Mouse (Mus musculus) naive thymus-derived CD4-positive, alpha-beta T cell, adult 2 months (primary cell): ENCODE data around the gene Atp8a1.
"Not testable (repeated sequence)": the region's sequence is repeated elsewhere in the genome, so short reads cannot be mapped to it uniquely, and the experiment has no call there.

Experiments used
- DNase-seq: peaks from one replicate; pipeline ENCODE4 v3.0.0-alpha.2; 2011; ENCODE audit warnings: low read depth

The Atp8a1 gene

GRCm38 (mm10) chr5:67826935-67827334 is 20.3 kb downstream of the Atp8a1 start:
- no peak for DNase-seq

GRCm38 (mm10) chr5:67826278-67826677 is 21.0 kb downstream of the Atp8a1 start:
- DNase-seq: no peak

DNA sequence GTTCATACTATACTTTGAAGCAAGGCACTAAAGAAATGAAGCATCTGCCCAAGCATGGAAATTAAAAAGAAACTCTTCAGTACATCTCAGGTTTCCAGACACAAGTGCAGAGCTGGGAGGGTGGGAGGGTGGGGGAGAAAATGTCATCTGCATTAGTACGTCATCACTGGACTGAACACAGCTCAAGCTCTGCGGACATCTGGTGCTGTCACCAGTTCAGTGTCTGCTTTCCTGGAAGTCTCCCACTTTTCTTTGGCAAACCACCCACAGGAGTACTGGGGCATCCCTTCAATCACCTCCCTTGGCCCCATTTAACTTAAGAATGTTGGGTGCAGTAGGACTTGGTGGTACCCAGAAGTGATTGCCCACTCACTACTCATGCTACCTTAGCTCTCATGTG is 22.6 kb downstream of the Atp8a1 start:
- DNase-seq: no peak

DNA sequence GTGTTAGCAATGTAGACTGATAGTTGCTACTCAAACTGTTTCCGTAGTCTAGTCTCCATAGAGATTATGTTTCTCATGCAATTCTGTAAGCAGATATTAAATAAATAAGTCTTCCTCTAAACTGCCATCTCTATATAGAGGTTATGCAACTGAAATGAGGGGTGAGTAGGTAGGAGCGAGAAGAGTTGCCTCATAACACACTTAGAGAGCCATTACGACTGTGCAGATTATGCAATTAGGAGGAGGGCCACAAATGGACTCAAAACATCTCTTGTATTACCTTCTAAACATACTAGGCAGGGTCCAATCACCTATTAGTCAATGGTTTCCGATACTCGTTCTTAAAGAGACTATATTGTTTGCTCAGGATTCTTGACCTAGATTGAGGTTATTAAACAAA is 23.5 kb downstream of the Atp8a1 start:
- no peak for DNase-seq

DNA sequence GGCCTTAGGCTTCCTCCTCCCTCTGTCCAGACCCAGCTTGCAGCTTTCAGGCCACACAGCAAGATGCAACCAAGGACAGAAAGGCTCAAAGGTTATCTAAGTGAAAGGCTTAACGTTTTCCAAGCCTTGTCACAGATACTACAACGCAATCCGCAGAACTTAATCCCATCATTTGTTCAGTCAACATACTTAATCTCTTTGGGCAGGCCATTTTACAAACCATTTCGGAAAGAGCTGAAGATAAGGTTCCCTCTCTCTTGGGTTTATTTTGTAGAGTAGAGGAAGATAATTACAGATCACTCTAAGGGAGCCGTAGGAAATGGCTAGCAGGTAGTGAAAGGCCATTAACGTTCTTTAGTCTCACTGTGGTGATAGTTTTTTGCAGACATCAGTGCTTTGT is 24.6 kb downstream of the Atp8a1 start:
- no peak for DNase-seq

- DNase-seq: peak; percentile 31
These were observed 25.2 kb downstream of the Atp8a1 start for GRCm38 (mm10) chr5:67821987-67822401.

GRCm38 (mm10) chr5:67821185-67821584 is 26.0 kb downstream of the Atp8a1 start:
- DNase-seq: peak; percentile 25

DNA sequence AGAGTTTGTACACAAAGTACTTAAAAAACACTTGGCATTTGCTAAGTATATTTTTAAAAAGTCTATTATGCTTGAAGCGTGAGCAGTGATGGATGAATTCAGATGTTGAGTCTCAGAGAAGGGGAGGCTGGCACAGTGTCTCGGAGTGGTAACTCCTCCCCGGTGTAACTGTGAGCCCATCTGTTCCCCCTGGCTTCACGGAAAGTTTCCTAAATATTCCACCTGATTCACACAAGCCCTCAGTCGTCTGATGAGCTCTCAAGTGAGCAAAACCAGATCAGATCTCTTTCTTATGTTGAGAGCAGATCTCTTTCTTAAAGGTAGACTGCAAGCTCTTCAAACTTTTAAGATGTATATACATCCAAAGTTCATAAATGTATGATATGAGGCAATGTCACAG is 27.8 kb downstream of the Atp8a1 start:
- DNase-seq: no peak

DNA sequence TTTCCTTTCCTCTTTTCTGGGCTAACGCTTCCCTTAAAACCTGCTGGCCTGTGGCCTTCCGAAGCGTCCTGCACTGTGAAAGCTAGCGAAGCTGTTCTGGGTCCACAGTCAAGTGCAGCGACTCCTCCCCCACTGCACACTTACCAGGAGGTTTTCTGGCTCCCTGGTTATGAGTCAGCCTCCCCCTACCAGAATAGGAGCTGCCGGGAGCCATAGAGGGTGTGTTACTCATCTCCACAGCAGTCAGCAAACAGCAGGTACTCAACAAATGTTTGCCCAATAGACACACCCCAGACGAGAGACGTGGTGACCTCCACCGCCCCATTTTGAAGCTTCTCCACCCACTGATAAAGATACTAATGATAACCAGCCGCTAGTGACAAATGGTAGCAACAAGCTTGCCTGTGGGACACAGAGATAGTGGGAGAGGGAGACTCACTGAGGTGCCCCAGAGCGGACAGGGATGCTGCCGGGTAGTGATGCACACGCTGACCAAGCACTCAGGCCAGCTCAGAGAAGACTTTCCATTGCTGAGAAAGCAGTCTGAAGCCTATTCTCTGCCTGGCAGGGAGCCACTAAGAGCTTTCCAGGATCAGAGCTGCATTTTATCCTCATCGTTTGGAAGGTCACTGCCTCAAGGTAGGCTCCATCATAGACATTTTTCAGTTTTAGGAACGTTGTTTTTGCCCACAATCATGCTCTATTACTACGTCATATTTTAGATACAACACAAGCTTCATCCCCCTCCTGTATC is 31.5 kb downstream of the Atp8a1 start:
- DNase-seq: no peak

DNA sequence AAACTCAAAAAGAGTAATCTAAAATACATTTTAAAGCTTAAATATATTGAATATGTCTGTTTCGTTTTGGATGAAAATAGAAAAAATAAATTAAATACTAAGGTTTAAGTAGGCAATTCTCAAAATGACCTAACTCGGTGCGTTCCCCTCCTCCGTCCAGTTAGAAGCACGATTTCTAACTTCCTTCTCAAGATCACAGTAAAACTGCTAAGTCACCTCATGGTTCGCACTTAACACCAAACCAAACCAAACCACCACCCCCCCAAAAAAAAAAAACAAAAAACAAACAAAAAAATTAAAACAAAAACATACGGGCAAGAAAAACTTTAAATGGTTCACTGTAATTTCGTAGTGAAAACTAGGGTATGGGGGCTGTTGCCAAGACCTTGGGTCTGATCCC is 32.2 kb downstream of the Atp8a1 start:
- DNase-seq: not testable (repeated sequence)

GRCm38 (mm10) chr5:67814437-67814965 is 32.7 kb downstream of the Atp8a1 start:
- DNase-seq: no peak

DNA sequence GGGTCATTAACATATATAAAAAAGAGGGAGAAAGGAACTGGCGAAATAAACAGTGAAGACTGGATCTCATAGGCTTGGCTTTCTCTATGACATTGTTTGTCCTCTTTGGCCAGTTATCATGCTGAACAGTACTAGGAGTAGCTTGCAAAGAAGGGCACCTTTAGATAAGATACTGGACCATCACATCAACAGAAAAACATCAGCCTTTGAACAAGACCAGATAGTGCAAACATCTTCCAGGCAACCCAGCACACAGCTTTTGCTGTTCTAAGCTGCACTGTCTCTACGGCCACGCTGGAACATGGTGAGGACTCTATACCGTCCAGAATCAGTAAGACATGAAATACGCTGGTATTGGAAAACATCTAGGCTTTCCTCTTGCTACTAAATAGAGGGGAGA is 33.9 kb downstream of the Atp8a1 start:
- DNase-seq: no peak

DNA sequence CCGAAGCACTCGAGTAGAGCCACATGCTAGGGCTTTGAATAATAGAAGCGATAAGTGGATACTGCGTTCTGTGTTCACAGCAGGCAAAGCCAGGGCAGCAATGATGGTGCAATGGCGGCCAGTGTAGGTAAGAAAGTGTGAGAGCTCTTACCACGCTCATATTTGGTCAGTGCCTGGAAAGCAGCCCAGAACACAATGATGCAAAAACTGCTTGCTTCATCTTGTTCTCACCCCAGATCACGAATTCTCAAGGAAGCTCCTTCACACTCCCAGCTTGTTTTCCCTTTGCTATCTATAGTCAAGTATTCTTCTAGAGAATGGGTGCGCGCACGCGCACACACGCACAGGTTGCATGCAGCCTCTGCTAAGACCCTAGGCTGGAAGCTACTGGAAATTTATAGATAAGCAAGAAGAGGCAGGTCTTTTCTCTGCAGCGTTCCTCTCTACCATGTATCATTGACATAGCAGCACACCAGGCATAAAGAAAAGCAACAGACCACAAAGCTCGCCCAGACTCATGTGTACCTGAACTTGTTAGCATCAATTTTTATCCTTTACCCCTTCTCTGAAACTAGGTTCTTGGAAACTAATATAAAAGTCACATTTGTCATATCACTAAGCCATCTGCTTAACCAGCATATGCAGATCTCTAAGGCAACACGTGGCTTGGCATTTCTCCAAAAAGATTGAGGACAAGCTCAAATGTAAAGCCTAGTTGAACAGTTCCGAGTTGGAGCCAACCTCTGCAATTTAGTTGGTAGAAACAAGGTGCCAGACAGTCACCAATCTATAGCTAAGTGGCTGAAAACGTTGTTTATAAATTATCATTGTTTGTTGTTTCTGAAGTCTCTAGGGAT is 44.8 kb downstream of the Atp8a1 start:
- no peak for DNase-seq

- no peak for DNase-seq
These were observed 46.4 kb downstream of the Atp8a1 start for GRCm38 (mm10) chr5:67800801-67801200.

GRCm38 (mm10) chr5:67799785-67800184 is 47.4 kb downstream of the Atp8a1 start:
- no peak for DNase-seq

- DNase-seq: no peak
These were observed 48.9 kb downstream of the Atp8a1 start for GRCm38 (mm10) chr5:67798348-67798747.

GRCm38 (mm10) chr5:67797006-67797958 is 50.0 kb downstream of the Atp8a1 start:
- no peak for DNase-seq

DNA sequence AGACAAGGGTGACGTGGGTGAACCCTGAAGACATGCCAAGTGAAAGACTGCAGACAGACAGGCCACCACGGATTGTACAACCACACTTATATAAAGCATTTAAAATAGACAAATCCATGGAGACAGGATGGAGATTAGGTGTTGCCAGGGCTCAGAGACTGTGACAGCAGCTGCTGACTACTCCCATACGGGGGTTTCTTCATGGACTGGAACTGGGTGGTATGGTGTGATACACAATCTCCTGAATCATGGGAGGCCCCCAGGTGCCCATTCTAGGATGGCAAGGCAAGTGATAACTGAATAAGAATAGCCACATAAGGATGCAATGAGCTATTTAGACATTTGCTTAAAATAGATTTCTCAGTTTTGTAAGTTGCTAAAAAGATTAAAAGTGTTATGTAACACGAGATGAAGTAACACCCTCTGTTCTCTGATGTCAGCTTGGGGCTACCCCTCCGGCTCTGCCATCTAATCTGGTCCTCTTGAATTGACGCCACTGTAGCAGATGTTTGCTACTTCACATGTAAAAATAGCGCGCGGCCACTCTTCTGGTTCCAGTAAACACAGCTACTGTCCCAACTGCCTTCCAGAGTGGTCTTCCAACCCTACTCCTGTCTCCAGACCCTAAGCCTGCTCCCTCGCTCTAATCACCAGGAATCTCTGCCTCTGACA is 53.0 kb downstream of the Atp8a1 start:
- no peak for DNase-seq

DNA sequence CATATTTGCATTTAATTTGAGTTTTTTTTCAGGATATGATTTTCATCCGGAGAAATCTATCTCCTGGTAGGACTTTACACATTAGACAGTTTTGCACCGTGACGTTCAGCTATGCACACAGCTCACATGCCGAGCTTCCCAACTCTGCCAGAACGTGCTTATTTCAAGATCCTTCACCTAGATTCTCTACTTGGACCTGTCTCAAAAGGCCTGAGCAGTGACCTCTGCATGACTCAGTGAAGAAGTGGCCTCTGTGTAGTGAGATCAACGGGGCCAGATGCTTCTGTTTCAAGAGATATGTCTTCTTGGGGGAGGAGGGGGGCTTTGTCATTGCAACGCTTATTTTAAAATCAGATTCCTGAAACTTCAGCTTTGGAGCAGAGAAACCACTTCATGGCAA is 64.5 kb downstream of the Atp8a1 start:
- no peak for DNase-seq

GRCm38 (mm10) chr5:67778026-67778425 is 69.2 kb downstream of the Atp8a1 start:
- DNase-seq: no peak

DNA sequence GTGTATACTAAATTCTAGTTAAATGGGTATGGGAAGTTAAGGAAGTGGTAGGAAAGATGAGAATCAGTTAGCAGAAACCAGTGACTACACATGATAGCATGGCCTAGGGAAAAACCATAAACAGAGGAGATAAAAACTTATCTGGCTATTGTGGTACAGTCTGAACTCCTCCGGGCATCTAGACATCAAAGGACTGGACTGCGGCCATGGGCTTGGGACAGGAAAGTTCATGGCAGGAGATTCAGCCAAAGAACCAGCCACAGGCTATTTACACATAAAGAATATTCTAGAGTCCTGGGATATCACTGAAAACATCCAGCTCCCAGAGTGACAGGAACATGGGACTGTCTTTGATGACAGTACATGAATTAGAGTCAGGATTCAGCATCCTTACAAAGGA is 73.0 kb downstream of the Atp8a1 start:
- DNase-seq: no peak
